Mouse (Mus musculus): ENCODE data around the gene Tmem214. TPM values are rescaled to one million over a fixed set of nuclear protein-coding genes. Genes with fewer than 3 reads are reported as not detected.

The Tmem214 gene
- polyA plus RNA-seq, 1 experiment = 81.3 TPM

- peak within 1 kb of the TSS; percentile 74 for H3K4me3 ChIP-seq (ENCODE audit: insufficient read depth, low read depth, low read length)
- H3K27me3 ChIP-seq (replicated peaks; ENCODE audit: control insufficient read depth, insufficient read depth, low read length) = no peaks in the 10 kb centered on the region
- no peaks in the 10 kb centered on the region for H3K36me3 ChIP-seq (ENCODE audit: control insufficient read depth, insufficient read depth, low read length)
- TF ChIP-seq CTCF (conservative IDR thresholded peaks at IDR 0.05; ENCODE audit: insufficient read depth, insufficient read length, low read depth, low read length) (no peak), POLR2A (IDR thresholded peaks at IDR 0.05; ENCODE audit: low read depth, low read length) (no peak)
- peaks cover 36% of the 10 kb centered on the region for H3K4me1 ChIP-seq (ENCODE audit: control insufficient read depth, insufficient read depth, low read length)
- under 1% methylated on average over 58 of the region's 58 CpGs for WGBS
- peak within 1 kb of the TSS; percentile 90 for H3K27ac ChIP-seq (ENCODE audit: insufficient read depth, low read depth, low read length)
- peak; percentile 99 for DNase-seq
These were observed 39.7 kb downstream of the Tmem214 start, which contains the start of gene Ost4 for GRCm38 (mm10) chr5:30907413-30908059. TSS of gene Ost4 (minus strand) at chr5:30907788.

GRCm38 (mm10) chr5:30908426-30909299, 40.9 kb downstream of the Tmem214 start:
- Histone ChIP-seq H3K4me3 (ENCODE audit: insufficient read depth, low read depth, low read length) (peak overlapping the region; percentile 74), H3K27ac (ENCODE audit: insufficient read depth, low read depth, low read length) (peak overlapping the region; percentile 90), H3K4me1 (ENCODE audit: control insufficient read depth, insufficient read depth, low read length) (peaks cover 36% of the 10 kb centered on the region), H3K27me3 (replicated peaks; ENCODE audit: control insufficient read depth, insufficient read depth, low read length) (no peaks in the 10 kb centered on the region), H3K36me3 (ENCODE audit: control insufficient read depth, insufficient read depth, low read length) (no peaks in the 10 kb centered on the region)
- DNase-seq = peak; percentile 61
- 23% methylated on average over 13 of the region's 13 CpGs for WGBS
- TF ChIP-seq POLR2A (IDR thresholded peaks at IDR 0.05; ENCODE audit: low read depth, low read length) (no peak), CTCF (conservative IDR thresholded peaks at IDR 0.05; ENCODE audit: insufficient read depth, insufficient read length, low read depth, low read length) (no peak)

- DNase-seq = peak; percentile 94
- Histone ChIP-seq H3K4me3 (ENCODE audit: insufficient read depth, low read depth, low read length) (no peak overlapping the region), H3K36me3 (ENCODE audit: control insufficient read depth, insufficient read depth, low read length) (no peaks in the 10 kb centered on the region), H3K27ac (ENCODE audit: insufficient read depth, low read depth, low read length) (peak overlapping the region; percentile 90), H3K4me1 (ENCODE audit: control insufficient read depth, insufficient read depth, low read length) (peaks cover 36% of the 10 kb centered on the region), H3K27me3 (replicated peaks; ENCODE audit: control insufficient read depth, insufficient read depth, low read length) (no peaks in the 10 kb centered on the region)
- TF ChIP-seq POLR2A (IDR thresholded peaks at IDR 0.05; ENCODE audit: low read depth, low read length) (no peak), CTCF (conservative IDR thresholded peaks at IDR 0.05; ENCODE audit: insufficient read depth, insufficient read length, low read depth, low read length) (no peak)
- WGBS = 14% methylated on average over 7 of the region's 7 CpGs
These were observed 41.5 kb downstream of the Tmem214 start for GRCm38 (mm10) chr5:30909300-30909659.

GRCm38 (mm10) chr5:30909863-30910262, 42.1 kb downstream of the Tmem214 start:
- no peaks in the 10 kb centered on the region for H3K27me3 ChIP-seq (replicated peaks; ENCODE audit: control insufficient read depth, insufficient read depth, low read length)
- DNase-seq = no peak
- no peak for TF ChIP-seq POLR2A (IDR thresholded peaks at IDR 0.05; ENCODE audit: low read depth, low read length)
- no peak for TF ChIP-seq CTCF (conservative IDR thresholded peaks at IDR 0.05; ENCODE audit: insufficient read depth, insufficient read length, low read depth, low read length)
- peaks cover 36% of the 10 kb centered on the region for H3K4me1 ChIP-seq (ENCODE audit: control insufficient read depth, insufficient read depth, low read length)
- H3K27ac ChIP-seq (ENCODE audit: insufficient read depth, low read depth, low read length) = peak overlapping the region; percentile 90
- no peak overlapping the region for H3K4me3 ChIP-seq (ENCODE audit: insufficient read depth, low read depth, low read length)
- WGBS = 82% methylated on average over 7 of the region's 7 CpGs
- no peaks in the 10 kb centered on the region for H3K36me3 ChIP-seq (ENCODE audit: control insufficient read depth, insufficient read depth, low read length)

- TF ChIP-seq POLR2A (IDR thresholded peaks at IDR 0.05; ENCODE audit: low read depth, low read length) (no peak), CTCF (conservative IDR thresholded peaks at IDR 0.05; ENCODE audit: insufficient read depth, insufficient read length, low read depth, low read length) (no peak)
- no peaks in the 10 kb centered on the region for H3K36me3 ChIP-seq (ENCODE audit: control insufficient read depth, insufficient read depth, low read length)
- peaks cover 39% of the 10 kb centered on the region for H3K4me1 ChIP-seq (ENCODE audit: control insufficient read depth, insufficient read depth, low read length)
- peak overlapping the region; percentile 34; the same call in 1 of the 2 replicates for H3K27ac ChIP-seq (ENCODE audit: insufficient read depth, low read depth, low read length)
- DNase-seq = peak; percentile 63
- no peak overlapping the region for H3K4me3 ChIP-seq (ENCODE audit: insufficient read depth, low read depth, low read length)
- no peaks in the 10 kb centered on the region for H3K27me3 ChIP-seq (replicated peaks; ENCODE audit: control insufficient read depth, insufficient read depth, low read length)
These were observed 42.7 kb downstream of the Tmem214 start for GRCm38 (mm10) chr5:30910481-30910880.

- H3K27ac ChIP-seq (ENCODE audit: insufficient read depth, low read depth, low read length) = peak overlapping the region; percentile 1; the same call in 1 of the 2 replicates
- 66% methylated on average over 5 of the region's 5 CpGs for WGBS
- DNase-seq = no peak
- peaks cover 42% of the 10 kb centered on the region for H3K4me1 ChIP-seq (ENCODE audit: control insufficient read depth, insufficient read depth, low read length)
- no peak overlapping the region for H3K4me3 ChIP-seq (ENCODE audit: insufficient read depth, low read depth, low read length)
- H3K36me3 ChIP-seq (ENCODE audit: control insufficient read depth, insufficient read depth, low read length) = no peaks in the 10 kb centered on the region
- no peak for TF ChIP-seq POLR2A (IDR thresholded peaks at IDR 0.05; ENCODE audit: low read depth, low read length)
- TF ChIP-seq CTCF (conservative IDR thresholded peaks at IDR 0.05; ENCODE audit: insufficient read depth, insufficient read length, low read depth, low read length) = no peak
- no peaks in the 10 kb centered on the region for H3K27me3 ChIP-seq (replicated peaks; ENCODE audit: control insufficient read depth, insufficient read depth, low read length)
These were observed 44.3 kb downstream of the Tmem214 start for GRCm38 (mm10) chr5:30912156-30912555.
